Mouse (Mus musculus) E14TG2a.4 (cell line): ENCODE data around the gene Nkx2-5.

Experiments
- CTCF ChIP-seq: conservative IDR thresholded peaks from 2 replicates; pipeline ENCODE4 v1.5.1; 2014; ENCODE audit warnings: low read length
- NANOG ChIP-seq: IDR thresholded peaks from 2 replicates; pipeline ENCODE4 v1.6.1; 2014; ENCODE audit warnings: borderline replicate concordance, low read length, mixed read lengths

DNA sequence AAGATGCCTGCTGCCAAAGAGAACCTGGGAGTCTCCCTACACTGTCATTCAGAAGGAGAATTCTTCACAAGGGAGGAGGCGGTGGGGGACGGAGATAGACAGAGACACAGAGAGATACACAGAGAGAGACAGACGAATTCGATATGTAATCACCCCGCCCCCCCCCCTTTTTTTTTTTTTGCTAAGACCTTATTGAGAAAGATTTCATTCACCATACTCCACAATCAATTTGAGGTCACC is at the start of gene Nkx2-5:
- TF ChIP-seq CTCF (no peak), NANOG (no peak)
